Mouse (Mus musculus) lung, adult 2 months (tissue): ENCODE measurements around the gene Ranbp9.

ENCODE experiments used
- CTCF ChIP-seq: fragments of 200-500 bp; IDR thresholded peaks from 2 replicates; pipeline ENCODE4 v1.5.1; 2011; ENCODE audit warnings: mild to moderate bottlenecking, low read length, control low read depth; ENCODE audit not compliant: insufficient read depth
- POLR2A ChIP-seq: fragments of 200-500 bp; IDR thresholded peaks from 2 replicates; pipeline ENCODE4 v1.6.1; 2011; ENCODE audit warnings: low read depth, mild to moderate bottlenecking, control low read depth, low read length, borderline replicate concordance; ENCODE audit errors: extremely low read depth

DNA sequence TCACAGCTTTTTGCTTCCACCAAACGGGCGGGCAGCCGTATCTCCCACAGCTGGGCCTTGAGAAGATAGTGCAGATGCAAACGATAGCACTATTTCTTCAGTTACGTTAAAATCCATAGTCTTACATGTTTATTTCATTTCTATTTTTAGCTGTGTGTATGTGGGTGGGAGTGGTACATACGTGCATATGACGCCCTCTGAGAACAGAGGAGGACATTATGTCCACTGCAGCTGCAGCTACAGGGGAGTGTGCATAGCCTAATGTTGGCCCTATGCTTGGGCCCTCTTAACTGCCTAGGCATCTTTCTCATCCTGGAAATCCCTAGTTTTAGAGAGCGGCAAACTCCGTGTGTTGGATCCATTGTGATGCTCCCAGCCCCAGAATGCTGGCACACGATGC lies 106.9 kb downstream of the Ranbp9 start:
- TF ChIP-seq POLR2A = no peak
- TF ChIP-seq CTCF = no peak
